Mouse (Mus musculus): ENCODE measurements around the gene Gm11084.
"Not testable (repeated sequence)": the region's sequence is repeated elsewhere in the genome, so short reads cannot be mapped to it uniquely, and the experiment has no call there.

Gm11084 gene

DNA sequence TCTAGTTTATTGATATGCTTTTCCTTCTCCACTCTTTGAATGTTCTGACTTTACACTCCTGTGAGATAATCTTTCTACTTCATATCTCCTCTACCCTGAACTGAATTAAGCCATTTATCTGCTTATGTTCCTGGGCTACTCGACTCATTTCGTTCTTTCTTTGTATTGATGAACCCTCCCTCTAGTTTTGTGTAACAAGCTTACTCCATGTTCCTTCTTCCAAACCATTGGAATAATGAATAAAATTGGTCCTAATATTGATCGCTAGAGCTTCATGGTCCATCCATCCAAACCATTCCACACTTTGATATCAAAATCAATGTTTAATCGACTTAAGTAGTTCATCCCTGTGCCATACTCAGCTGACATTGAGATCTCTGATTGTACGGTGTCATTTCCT, at the start of gene Gm11084:
Gene Gm11084, minus strand, starts transcription at position 101 of the 400 bp plus-strand sequence.
- no peak for DNase-seq

DNA sequence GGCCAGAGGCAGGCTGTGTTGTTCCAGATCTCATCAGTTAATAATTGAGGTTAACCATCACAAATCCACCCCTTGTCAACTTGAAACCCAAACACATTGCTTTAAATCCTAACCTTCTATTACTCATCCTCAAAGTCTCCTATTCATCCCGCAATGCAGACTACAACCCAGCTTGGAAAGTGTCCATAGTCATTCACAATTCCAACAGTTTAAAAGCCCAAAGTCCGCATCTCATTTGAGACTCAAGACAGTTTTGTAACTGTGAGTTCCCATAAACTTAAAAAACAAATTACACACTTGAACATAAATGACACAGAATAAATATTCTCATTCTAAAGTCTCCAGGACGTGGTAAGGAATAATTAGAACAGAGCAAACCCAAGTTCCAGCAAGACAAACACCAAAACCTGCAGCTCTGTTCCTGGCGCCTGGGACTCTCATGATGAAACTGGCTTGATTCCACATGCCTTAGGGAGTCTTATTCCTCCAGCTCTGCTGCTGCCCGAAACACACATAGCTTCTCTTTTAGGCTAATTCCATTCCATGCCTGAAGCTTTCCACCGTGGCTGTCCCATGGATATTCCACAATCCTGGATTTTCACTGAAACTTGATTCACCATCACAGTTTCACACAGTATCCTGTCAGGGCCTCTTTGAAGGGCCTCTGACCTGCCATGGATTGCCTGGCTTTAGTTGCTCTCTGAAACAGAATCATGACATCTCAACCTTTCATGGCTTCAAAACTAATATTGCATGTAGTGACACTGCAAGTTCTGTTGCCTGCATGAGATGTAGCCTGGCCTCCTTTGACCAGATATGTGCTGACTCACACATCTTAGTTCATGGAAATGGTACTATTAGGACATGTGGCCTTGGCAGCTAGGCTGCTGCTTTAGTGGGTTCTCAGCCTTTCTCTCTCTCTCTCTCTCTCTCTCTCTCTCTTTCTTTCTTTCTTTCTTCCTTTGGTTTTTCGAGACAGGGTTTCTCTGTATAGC, 44.8 kb upstream of the Gm11084 start:
- DNase-seq, result no peak

DNA sequence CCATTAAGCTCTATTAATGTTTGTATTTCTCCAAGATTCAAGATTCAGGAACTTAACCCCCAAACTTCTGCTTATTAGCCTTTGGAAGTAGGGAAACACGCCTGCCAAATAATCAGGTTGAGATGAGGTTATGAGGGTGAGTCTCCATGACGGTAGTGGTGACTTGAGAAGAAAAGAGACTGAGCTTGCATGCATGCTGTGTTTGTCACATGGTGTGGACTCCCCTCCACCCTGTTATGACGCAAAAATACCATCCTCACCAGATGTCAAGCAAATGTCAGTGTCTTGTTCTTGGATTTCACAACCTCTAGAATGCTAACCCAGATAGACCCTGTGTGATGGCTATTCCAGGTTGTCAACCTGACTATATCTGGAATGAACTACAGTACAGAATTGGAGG, 43.3 kb upstream of the Gm11084 start:
- no peak for DNase-seq

DNA sequence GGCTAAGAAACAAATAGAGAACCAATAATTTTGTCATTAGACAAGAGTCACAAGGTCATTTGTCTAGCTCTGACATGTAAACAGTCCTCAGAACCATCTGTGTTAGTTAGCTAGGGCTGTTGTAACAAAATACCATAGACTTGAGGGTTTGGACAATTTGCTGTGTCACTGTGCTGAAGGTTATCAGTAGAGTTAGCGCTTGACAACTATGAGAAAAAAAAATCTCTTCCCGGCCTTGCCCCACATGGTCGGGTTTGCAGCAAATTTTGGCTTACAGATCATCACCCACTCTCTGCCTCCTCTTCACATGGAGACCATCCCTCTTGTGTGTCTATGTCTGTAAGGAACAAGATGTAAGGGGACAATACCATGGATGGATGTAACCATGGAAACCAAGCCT, 41.5 kb upstream of the Gm11084 start:
- no peak for DNase-seq

DNA sequence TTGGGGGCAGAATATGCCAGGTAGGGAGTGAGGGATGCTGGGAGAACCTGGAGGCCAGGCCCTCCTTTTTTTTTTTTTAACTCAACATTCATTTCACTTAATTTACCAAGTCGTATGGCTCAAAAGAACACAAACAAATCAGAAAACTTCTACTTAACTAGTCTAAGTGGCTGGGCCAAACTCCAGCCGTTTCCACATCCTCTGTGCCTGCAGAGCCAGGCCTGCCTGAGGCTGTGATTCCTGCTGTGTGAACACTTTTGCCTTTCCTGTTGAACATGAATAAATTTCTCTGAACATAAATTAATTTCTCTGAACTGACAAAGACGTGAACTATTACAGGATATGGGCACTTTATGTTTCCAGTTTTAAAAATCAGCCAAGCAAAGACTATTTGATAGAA, 40.6 kb upstream of the Gm11084 start:
- DNase-seq, result no peak

DNA sequence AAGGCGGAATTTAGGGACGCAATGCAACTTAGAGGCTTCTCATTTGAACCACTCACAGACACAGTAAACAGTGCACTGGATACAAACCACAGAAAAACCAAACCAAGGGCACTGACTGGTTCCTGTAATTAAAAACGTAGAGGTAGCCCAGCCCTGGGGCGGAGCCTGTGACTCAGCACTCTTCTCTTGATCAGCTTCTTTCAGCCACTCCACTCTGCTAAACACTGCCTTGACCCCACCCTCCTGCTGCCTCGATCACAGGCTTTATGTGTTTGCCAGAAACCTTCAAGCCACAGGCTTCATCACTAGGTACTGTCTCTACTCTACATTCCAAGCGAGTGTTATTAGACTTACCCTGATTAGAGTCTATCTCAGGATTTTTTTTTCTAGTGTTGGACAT, 37.3 kb upstream of the Gm11084 start:
- DNase-seq, result no peak

DNA sequence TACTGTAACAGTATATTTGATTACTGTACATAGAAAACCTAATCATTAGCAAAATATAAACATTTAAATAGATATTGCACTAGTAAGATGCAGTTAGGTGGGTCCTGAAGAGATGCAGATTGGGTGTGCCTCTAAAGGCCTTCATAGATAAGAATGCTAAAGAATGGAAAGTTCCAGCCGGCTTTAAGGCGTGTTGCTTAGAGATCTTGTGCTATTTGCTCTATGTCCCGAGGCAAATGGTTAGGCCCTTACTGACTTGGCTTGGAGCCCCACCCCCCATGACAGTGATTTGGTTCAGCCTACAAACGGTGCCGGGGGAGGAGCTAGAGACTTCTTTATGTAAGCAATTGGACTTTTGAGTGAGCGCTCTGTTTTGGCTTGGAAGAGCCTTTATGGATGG, 34.5 kb upstream of the Gm11084 start:
- no peak for DNase-seq

DNA sequence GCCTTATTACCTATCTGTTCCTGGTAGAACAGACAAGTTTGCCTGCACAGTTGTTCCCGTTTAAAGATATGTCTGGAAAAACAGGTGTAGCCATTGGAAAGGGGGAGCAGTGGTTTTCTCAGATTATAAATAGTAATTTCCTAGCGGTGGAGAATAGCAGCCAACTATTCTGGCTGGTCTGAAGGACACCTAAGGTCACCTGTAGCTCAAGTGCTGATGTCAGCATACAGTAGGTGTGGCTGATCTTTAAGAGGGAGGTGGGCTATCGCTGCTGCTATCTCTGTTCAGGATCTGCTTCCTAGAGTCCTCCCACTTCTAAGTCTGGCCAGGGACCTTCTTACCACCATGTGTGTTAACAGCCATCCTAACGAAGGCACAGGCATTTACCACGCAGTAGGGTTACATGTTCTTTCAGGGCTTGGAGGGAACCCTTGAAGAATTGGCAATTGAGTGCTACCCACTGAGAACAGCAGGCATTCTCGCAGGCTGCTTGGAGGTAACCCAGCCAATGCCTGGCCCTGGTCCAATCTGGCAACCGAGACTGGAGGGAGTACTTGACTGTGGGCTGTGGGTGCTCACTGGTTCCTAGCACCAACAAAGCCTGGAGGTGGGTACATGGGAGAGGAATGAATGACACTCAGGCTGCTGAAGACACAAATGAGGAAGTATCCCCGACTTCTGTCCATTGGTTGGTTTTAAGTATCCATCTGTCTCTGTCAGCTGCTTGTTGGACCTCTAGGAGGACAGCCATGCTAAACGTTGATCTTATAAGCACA, 33.0 kb upstream of the Gm11084 start:
- peak; percentile 65 for DNase-seq

DNA sequence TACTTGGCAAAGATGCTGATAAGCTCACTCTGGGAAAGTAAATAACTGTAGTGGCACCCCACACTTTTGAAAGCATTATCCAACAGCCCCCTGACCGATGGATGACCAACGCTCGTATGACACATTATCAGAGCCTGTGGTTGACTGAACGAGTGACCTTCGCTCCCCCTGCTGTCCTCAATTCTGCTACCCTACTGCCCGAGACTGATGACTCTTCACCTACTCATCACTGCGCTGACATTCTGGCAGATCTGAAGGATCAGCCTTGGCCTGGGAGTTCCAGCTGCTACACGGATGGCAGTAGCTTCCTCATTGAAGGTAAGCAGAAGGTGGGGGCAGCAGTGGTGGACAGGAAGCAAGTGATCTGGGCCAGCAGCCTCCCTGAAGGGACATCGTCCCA, 27.5 kb upstream of the Gm11084 start:
- DNase-seq, result not testable (repeated sequence)

DNA sequence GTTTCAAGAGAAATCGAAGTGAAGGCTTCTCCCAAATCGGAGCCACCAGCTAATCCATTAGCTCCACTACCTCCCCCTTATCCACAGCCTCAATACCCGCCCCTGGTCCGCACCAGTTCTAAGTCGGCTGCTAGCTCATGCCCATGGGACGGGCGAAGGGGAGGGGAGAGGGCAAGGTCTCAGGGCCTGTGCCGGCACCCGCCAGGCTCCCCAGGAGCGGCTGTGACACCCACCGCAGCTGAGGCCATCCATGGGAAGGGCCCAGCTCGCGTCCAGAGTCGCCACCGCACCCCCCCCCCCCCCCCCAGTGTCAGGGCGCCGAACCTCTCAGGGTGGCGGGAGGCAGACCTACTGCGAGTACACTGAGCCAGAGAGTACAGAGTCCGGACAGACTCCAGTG, 26.1 kb upstream of the Gm11084 start:
- DNase-seq, result no peak

DNA sequence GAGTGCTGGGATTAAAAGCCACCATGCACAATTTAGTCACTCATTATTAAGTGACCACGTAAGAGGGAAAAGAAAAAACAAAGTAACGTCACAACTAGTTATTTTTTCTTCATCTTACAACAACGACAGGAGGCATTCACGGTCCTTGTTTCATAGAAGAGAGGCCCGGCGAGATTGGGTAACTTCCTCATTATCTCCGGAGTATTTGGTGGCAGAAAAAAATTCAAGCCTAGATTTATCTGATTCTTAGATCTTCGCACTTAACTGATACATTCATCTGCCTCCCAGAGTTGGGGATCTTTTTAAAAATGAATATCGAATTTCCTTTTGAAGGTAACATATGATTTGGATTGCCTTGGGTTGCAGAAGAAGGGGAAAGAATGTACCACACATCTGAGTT, 21.0 kb upstream of the Gm11084 start:
- DNase-seq, result no peak

DNA sequence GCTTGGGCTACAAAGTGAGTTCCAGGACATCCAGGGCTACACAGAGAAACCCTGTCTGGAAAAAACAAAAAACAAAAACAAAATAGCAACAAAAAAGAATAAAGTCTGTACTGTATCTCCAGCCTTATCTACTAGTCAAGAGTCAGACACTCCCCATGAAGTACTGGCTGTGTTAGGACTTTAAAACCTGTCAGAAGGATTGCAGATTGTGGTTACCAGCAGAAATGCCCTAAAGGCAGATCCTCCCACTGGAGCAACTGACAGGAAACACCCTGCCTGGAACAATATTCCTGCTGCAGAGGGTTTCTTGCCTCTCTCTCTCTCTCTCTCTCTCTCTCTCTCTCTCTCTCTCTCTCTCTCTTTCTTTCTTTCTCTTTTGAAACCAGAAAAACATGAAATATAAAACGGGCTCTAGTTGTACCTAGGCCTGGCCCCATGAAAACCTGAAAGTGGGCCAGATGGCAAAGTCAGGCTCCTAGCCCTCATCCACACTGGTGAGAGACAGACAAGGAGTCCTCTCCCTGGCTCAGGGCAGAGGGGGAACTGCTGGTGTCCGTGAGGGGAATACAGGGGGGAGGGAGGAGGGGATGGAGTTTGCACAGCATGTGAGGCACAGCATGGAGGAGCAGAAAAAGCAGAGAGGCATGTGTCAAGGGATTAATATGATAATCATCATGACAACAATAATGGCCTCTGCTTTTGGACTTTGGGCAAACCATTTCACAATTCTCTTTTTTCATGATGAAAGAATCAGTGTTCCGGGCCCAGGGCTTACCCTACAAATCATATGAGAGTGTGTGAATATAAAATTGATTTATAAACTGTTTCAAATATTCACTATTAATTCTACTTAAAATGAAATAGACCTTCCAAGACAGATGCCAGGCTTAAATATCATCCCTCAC, 19.3 kb upstream of the Gm11084 start:
- DNase-seq, result no peak

DNA sequence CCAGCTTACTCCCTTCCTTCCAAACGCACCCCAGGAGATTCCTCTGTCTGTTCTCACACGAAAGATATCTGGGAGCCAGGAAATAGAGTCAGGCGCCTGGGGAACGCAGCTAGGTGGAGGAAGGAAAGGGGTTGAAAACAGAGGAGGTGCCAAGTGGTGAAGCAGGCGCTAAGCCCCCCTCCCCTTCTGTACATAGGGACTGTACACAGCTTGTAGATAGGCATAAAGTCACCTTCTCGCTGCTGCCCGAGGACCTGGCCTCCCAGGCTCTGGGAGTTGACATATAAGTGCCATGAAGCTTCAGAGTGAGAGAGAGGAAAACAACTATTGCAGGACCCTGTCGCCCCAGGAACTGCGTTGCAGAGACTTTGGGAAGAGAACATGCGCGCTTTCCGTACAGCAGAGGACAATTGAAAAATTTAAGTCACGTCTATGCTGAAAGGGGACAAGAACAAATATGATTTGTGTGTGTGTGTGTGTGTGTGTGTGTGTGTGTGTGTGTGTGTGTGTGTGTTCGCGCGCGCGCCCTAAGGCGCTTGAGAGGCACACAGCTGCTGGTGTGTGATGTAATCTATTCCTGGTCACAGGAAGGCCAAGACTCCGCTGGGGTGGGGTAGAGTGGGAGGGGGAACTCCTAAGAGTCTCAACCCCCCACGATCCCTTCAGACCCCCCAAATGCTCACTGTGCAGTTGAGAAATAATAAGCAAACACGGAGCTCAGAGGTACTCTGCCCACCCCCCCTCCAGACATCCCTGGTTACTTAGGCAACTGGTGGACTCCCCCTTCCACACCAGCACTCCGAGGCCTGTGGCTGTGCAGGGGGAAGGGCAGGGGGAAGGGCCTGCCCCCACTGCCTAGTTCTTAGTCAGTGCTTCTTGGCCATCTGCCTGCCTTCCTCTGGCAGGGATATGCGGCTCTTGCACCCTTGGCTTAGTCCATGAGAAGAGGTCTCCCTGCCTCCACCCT, 17.5 kb upstream of the Gm11084 start:
- DNase-seq, result peak; percentile 40

DNA sequence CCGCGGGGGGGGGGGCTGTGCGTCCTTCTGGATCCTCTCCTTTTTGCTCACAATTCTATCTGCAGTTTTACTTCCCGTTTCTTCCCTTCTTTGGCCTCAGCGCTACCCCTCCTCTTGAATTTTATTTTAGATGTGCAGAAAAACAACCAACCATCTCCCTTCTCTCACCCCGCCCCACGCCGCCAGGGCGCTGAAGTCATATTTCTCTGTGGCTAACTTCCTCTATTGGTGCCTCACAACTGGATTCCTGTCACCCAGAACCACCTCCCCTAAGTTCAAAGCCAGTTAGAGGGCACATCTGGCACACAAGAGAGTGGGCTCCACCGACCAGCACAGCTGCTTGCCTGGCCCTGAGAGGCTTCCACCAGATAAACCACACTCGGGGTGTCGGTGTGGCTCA, 16.5 kb upstream of the Gm11084 start:
- DNase-seq, result no peak

DNA sequence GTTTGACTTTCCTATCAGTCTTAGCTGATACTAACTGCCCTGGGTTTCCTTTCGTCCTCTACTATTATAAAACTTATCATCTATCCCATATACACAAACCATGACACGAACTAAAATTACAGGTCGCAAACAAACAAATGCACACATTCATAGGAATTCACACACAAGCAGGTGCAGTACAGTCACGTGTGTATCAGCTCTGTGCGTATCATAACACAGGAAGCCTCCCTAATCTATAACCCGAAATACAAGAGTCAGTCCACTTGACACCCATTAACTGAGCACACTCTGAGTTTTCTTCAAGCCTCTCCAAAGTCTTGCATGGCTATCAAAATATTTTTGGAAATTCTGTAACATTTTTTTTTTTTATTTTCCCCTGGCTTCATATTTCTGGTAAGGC, 15.9 kb upstream of the Gm11084 start:
- no peak for DNase-seq

DNA sequence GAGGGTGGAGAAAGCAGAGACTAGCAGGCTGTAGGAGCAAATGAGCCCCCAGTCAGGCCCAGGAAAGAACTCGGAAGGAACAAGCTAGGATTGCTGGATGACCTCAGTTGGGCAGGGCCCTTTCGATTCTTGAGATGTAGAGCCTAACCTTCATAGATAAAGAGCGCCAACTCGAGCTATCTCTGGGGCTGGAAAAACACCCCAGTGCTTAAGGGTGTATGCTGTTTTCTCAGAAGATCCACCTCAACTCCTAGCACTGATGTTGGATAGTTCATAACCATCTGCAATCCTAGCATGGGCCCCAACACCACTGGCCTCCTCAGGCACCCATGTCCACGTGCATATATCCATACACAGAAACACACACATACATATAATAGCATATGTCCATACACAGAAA, 15.5 kb upstream of the Gm11084 start:
- no peak for DNase-seq

DNA sequence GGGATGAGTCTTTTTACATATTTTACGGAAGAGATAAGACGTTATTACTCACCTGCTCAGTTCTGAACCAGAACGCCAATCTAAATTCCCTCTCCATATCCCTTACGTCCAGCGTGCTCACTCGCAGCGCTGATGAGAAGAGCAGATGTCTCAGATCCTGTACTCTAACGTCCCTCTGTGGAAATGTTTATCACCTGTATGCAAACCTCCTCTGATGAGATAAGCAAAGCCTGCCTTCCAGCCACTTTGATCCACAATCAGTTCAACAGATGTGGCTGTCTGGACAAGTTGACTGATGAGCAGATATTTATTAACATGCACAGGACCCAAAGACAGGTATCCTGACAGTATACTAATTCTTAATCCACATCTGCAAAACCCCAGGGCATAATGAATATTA, 13.7 kb upstream of the Gm11084 start:
- DNase-seq, result no peak

DNA sequence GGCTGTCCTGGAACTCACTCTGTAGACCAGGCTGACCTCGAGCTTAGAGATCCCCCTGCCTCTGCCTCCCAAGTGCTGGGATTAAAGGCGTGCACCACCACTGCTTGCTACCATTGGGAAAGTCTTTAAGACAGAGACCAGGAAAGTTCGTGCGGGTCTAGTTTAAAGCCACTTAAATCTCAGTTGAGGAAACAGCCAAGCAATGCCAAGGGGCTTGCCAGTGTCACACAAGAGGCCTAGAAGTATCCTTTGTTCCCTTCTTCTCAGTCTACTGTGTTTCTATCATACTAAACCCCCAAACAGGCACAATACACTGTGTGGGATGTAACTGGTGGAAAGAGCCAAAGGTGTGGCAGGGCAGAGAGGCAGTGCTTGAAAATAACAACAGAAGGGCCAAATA, 11.1 kb upstream of the Gm11084 start:
- no peak for DNase-seq

DNA sequence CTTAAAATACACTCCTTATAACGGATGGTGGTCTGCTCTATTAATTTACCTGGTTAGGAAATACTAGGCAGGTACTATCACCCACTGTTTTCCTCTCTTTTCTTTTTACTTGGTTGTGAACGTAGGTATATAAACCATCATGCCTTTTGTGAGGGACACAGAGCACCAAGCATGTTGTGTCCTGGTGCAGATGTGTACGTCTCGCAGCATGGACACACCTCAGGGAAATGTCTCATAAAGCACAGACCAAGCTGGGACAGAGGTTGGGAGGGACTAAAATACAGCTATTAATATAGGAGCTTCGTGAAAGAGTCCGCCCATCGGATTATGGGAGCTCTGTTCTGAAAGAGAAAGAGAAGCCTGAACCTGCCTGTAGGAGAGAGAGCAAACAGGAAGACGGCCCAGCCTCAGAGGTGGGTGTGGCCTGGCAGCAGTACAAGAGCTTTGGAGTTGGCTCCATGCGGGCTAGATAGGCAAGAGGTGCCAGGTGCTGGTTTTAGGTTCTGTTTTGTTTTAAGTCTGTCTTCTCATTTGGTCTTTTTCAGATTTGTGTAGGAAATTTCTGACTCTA, 10.4 kb upstream of the Gm11084 start:
- DNase-seq, result peak; percentile 72

DNA sequence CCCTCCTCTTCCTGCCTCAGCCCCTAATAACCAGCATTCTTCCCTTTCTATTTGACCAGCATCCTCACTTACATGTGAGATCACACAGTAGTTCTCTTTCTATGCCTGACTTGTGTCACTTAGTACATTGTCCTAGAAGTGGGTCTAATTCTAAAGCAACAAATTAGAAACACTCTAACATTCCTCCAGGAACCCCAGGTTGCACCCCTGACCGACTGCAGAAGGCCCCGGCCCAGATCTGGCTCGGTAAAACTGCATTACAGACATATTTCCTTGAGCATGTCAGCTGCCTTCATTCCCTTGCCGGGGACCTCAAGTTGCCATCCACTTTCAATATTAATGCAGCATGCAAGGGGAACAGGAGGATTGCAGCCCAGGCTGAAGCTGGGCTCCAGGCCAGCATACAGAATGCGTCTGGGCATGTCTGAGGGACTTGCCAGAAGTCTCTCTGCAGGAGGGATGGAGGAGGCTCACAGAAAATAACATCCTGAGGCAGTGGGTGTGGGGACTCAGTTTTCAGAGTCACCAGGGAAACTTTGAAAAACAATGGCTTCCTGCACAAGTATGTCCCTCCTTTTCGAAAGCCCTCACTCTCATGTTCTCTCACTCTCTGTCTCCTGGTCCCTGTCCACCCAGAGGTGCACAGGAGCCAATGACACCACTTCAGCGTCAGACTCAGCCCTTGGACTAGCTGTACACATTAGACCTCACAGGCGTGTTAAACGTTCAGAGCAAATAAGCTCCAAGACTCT, 9.0 kb upstream of the Gm11084 start:
- peak; percentile 87 for DNase-seq

DNA sequence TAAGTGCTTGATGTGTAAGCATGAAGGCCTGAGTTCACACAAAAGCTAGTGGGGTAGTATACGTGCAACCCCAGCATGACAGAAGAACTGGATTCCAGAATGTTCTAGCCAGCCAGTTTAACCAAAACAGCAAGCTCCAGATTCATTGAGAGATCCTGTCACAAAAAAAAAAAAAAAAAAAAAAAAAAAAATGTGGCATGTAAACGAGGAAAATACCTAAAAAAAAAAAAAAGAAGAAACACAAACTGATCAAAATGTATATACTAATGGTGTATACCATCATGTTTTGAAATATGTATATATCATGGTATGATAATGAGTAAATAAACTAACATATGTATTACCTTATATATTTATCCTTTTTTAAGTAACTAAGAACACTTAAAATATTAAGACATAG, 7.6 kb upstream of the Gm11084 start:
- no peak for DNase-seq
